Mouse (Mus musculus) cerebellum, adult 2 months (tissue): ENCODE results near the gene Rgl1.

Experiments
- CTCF ChIP-seq: fragments of 200-500 bp; IDR thresholded peaks from 2 replicates; pipeline ENCODE4 v1.5.1; 2011; ENCODE audit warnings: low read depth, mild to moderate bottlenecking, control low read depth, low read length, moderate library complexity, borderline replicate concordance; ENCODE audit not compliant: insufficient read depth
- POLR2A ChIP-seq: fragments of 200-500 bp; IDR thresholded peaks from 2 replicates; pipeline ENCODE4 v1.6.1; 2011; ENCODE audit warnings: low read length, control low read depth, borderline replicate concordance; ENCODE audit not compliant: insufficient read depth

- TF ChIP-seq CTCF (no peak), POLR2A (no peak)
Observed at GRCm38 (mm10) chr1:152795688-152796255, 29.6 kb upstream of the Rgl1 start.
